Mouse (Mus musculus): ENCODE results near the gene Mical2. TPM values are rescaled to one million over a fixed set of nuclear protein-coding genes. Genes with fewer than 3 reads are reported as not detected.

Gene Mical2
- polyA plus RNA-seq, 1 experiment from 2014 or later, result 1.9 TPM

DNA sequence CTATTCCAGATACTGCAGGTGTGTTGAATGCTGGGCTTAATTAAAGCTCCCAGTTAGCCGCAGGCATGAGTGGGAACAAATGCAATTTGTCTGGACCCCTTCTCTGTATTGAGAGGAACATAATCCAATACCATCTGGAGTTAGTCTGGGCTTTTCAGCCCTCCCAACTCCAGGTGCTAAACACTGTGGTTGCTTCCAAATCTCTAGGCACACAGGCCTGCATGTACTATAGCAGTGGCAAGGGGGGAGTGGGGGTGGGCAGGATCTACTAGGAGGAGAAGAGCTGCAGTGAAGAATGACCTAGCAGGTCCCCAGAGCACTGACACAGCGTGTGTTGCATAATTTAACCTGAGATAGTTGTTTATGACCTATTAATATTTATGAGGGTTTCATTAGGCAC lies 49.0 kb downstream of the Mical2 start:
- no peak overlapping the region for H3K9ac ChIP-seq
- no peak overlapping the region for H3K4me2 ChIP-seq
- H3K9me3 ChIP-seq, result no peaks in the 10 kb centered on the region
- peaks cover 41% of the 10 kb centered on the region for H3K4me1 ChIP-seq (replicated peaks)
- no peaks in the 10 kb centered on the region for H3K36me3 ChIP-seq
- no peak for ATAC-seq (ENCODE audit: low FRiP score)
- no peaks in the 10 kb centered on the region for H3K27me3 ChIP-seq
- no peak overlapping the region for H3K27ac ChIP-seq
- 35% methylated on average over 2 of the region's 2 CpGs for WGBS
- H3K4me3 ChIP-seq, result no peak overlapping the region

DNA sequence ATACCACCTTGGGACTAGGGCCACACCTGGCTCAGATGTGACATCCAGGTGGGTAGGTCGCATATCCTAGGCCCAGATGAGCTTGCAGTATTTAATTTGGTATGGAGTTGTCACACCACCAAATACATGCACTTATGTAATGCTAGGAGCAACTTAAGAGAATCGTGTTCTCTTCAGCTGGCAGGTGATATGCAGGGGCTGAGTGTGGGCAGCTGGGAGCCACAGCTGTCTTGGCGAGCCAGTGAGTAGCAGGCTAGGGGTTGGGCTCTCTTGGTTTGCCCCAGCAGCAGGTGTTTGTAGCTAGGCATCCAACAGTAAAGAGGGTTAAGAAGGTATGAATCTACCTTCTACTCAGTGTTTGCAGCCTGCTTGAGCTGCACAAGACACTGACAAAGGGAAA lies 49.4 kb downstream of the Mical2 start:
- 74% methylated on average over 3 of the region's 3 CpGs for WGBS
- ATAC-seq (ENCODE audit: low FRiP score), result no peak
- Histone ChIP-seq H3K4me2 (no peak overlapping the region), H3K36me3 (no peaks in the 10 kb centered on the region), H3K27me3 (no peaks in the 10 kb centered on the region), H3K9me3 (no peaks in the 10 kb centered on the region), H3K4me3 (no peak overlapping the region), H3K4me1 (replicated peaks) (peaks cover 41% of the 10 kb centered on the region), H3K9ac (no peak overlapping the region), H3K27ac (no peak overlapping the region)

DNA sequence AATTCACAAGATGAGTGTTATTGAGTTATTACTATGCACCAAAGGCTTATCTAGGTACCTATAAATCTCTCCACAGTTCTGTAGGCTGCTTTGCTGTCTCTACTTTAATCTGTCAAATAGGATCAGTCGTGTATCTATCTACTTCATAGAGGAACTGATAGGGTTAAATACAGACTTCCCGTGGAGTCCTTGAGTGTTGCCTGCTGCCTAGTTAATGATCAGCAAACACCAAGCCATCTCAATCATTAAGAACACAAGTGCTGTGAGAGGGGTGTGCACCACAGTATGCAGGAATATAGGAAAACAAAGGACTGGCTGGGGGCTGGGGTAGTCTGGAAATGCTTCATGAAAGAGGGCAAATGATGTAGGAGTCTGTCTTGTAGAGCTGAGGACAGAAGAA lies 50.2 kb downstream of the Mical2 start:
- H3K9ac ChIP-seq, result no peak overlapping the region
- no peak overlapping the region for H3K4me2 ChIP-seq
- 0 out of 2 replicates have a peak overlapping the region, but pooled peaks have one; percentile 8 for H3K27ac ChIP-seq
- H3K4me1 ChIP-seq (replicated peaks), result peaks cover 42% of the 10 kb centered on the region
- ATAC-seq (ENCODE audit: low FRiP score), result no peak
- H3K27me3 ChIP-seq, result no peaks in the 10 kb centered on the region
- H3K36me3 ChIP-seq, result no peaks in the 10 kb centered on the region
- H3K4me3 ChIP-seq, result no peak overlapping the region
- no peaks in the 10 kb centered on the region for H3K9me3 ChIP-seq
- WGBS, result 38% methylated on average over 2 of the region's 2 CpGs

DNA sequence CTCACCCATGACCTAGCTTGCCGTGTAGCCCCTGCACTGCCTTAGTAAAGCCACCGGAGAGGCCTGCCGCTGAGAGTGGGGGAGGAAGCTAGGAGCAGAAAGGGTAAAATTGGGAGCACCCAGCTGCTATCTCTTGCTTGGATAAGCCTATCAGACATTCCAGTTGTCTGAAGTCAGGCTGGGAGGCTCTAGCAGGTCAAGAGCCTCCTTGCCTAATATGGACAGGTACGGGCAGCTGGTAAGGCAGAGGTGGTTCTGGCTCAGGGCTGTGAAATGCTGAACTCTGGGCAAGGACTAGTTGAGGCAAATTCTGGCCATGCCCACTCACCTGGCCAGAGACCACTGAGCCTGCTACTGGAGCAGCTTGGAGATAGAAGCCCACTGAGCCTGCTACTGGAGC lies 51.2 kb downstream of the Mical2 start:
- Histone ChIP-seq H3K36me3 (no peaks in the 10 kb centered on the region), H3K4me2 (no peak overlapping the region), H3K27ac (no peak overlapping the region), H3K4me3 (no peak overlapping the region), H3K4me1 (replicated peaks) (peaks cover 34% of the 10 kb centered on the region), H3K9me3 (no peaks in the 10 kb centered on the region), H3K27me3 (no peaks in the 10 kb centered on the region), H3K9ac (no peak overlapping the region)
- 81% methylated on average over 4 of the region's 4 CpGs for WGBS
- no peak for ATAC-seq (ENCODE audit: low FRiP score)

DNA sequence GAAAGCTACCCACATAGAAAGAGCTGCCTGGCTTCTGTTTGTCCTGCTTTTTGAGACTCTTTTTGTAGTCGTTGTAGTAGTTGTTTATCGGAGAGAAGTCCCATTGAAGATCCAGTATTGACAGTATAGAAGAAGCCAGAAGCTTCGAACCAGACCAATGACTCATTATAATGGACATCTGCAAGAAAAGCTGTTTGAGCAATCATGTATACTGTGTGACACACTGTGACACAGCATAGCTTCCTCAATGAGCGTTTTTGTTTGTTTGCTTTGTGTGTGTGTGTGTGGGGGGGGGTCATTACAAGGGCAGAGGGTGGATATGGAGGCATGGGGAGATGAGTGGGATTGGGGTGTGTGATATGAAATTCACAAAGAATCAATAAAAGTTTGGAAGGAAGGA lies 53.0 kb downstream of the Mical2 start:
- Histone ChIP-seq H3K27ac (no peak overlapping the region), H3K4me2 (no peak overlapping the region), H3K9me3 (no peaks in the 10 kb centered on the region), H3K27me3 (no peaks in the 10 kb centered on the region), H3K4me3 (no peak overlapping the region), H3K4me1 (replicated peaks) (peaks cover 15% of the 10 kb centered on the region), H3K9ac (no peak overlapping the region), H3K36me3 (no peaks in the 10 kb centered on the region)
- WGBS, result 64% methylated on average over 4 of the region's 4 CpGs
- ATAC-seq (ENCODE audit: low FRiP score), result no peak

DNA sequence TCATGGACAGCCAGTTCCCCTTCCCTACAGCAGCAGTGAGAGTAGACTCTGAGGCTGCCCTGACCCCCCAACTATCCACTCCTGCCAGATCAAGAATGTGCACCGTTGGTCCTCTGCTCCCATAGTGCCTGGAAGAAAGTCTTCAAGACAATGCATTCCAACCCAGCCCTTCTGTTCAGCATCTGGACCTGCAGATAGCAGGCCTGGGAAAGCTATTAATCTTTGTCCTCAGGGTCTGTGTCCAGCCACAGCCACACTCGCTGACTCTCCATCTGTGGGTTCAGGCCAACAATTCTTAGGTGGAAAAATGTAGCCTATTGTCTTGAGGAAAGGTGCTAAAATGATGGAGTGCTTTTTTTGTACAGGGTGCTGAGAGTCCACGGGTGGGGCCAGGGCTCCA lies 54.8 kb downstream of the Mical2 start:
- WGBS, result 40% methylated on average over 3 of the region's 3 CpGs
- Histone ChIP-seq H3K36me3 (no peaks in the 10 kb centered on the region), H3K4me1 (replicated peaks) (peaks cover 6% of the 10 kb centered on the region; the same call in 1 of the 2 replicates), H3K27ac (no peak overlapping the region), H3K9me3 (no peaks in the 10 kb centered on the region), H3K9ac (no peak overlapping the region), H3K27me3 (no peaks in the 10 kb centered on the region), H3K4me2 (no peak overlapping the region), H3K4me3 (no peak overlapping the region)
- ATAC-seq (ENCODE audit: low FRiP score), result no peak

DNA sequence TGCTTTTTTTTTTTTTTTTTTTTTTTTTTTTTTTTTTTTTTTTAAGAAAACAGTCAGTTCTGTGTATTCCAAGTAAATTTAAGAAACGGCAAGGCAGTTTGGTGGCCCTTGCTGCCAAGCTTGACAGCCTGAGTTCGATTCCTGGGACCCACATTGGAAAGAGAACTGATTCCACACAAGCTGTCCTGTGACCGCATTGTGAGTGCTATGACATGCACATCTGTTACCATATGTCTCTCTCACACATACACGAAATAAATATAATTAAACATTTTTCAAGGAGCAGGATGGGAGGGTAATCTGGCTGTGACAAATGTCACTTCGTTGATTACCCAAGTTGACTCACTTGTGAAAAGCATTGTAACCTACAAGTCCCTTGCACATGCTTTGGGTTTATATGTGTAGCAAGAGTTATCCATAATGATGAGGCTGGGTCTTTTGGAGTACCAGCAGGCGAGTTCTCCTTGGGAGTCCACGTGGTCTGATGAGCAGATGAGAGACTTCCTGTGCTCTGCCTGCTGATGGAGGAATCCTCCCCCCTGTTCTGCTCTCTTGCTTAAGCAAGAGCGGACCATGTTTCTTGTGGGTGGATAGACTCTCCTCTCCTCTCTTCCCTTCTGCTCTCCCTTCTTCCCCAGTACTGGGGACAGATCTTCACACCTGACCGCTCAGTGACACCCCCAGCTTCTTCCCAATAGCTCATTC lies 58.1 kb downstream of the Mical2 start:
- Histone ChIP-seq H3K4me1 (replicated peaks) (peaks cover 3% of the 10 kb centered on the region; the same call in 1 of the 2 replicates), H3K9ac (no peak overlapping the region), H3K4me3 (no peak overlapping the region), H3K36me3 (no peaks in the 10 kb centered on the region), H3K27me3 (no peaks in the 10 kb centered on the region), H3K9me3 (no peaks in the 10 kb centered on the region), H3K4me2 (no peak overlapping the region), H3K27ac (no peak overlapping the region)
- WGBS, result 80% methylated on average over 9 of the region's 9 CpGs
- no peak for ATAC-seq (ENCODE audit: low FRiP score)

DNA sequence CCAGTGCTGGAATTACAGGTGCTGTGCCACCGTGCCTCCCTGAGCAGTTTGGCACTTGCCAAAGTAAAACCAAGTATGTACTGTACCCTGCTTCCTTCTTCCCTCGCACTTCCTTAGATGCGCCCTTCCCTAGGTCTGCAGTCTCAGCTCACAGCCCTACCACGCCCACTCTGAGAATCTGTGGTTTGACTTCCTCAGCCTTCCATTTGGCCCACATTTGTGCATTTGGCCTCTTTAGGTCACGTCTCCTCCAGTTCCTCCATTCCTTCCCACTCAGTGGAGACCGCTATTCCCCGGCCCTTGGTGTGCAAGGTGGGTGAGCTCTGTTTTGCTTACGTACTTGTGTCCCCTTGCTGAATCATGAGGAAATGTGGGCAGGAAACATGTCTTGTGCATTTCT lies 59.9 kb downstream of the Mical2 start:
- no peaks in the 10 kb centered on the region for H3K9me3 ChIP-seq
- H3K36me3 ChIP-seq, result no peaks in the 10 kb centered on the region
- H3K4me2 ChIP-seq, result no peak overlapping the region
- WGBS, result 93% methylated on average over 8 of the region's 8 CpGs
- H3K4me1 ChIP-seq (replicated peaks), result peaks cover under 1% of the 10 kb centered on the region; the same call in 1 of the 2 replicates
- no peak for ATAC-seq (ENCODE audit: low FRiP score)
- H3K4me3 ChIP-seq, result no peak overlapping the region
- no peak overlapping the region for H3K9ac ChIP-seq
- H3K27me3 ChIP-seq, result no peaks in the 10 kb centered on the region
- no peak overlapping the region for H3K27ac ChIP-seq

DNA sequence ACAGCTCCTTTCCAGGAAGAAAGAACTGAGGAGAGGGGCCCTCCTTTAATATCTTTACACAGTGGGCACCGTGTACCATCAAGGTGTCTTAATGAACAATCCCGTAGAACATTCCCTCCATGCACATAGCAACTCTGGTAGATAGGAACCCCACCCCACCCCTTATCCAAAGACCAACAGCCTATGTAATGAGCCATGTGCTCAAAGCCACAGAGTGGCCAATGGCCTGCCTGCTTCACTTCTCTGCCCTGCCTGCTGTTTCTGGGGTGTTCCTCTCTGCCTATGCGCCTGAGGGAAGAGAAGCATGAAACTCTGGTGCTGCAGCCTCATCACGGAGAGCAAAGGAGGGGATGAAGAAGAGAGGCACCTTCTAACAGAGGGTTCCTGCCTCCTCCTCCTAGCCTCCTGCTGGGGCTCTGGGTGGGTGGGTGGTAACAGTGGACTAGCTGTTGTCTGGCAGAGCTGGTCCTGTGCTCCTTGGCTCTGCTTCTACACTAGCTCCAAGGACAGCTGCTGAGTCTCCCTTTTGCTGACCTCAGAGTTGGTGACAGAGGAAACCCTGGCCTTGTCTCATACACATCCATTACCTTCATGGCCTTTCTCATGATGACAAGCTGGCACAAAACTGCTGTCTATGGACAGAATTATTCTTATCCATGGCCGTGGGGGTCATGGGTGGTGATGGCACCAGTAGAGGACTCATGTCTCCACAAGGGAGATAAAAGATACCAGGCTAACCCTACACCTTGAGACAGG lies 62.9 kb downstream of the Mical2 start:
- Histone ChIP-seq H3K27me3 (no peaks in the 10 kb centered on the region), H3K27ac (no peak overlapping the region), H3K9ac (no peak overlapping the region), H3K4me1 (replicated peaks) (no peaks in the 10 kb centered on the region; the same call in 1 of the 2 replicates), H3K4me3 (no peak overlapping the region), H3K4me2 (no peak overlapping the region), H3K9me3 (no peaks in the 10 kb centered on the region), H3K36me3 (no peaks in the 10 kb centered on the region)
- 89% methylated on average over 5 of the region's 5 CpGs for WGBS
- ATAC-seq (ENCODE audit: low FRiP score), result no peak

DNA sequence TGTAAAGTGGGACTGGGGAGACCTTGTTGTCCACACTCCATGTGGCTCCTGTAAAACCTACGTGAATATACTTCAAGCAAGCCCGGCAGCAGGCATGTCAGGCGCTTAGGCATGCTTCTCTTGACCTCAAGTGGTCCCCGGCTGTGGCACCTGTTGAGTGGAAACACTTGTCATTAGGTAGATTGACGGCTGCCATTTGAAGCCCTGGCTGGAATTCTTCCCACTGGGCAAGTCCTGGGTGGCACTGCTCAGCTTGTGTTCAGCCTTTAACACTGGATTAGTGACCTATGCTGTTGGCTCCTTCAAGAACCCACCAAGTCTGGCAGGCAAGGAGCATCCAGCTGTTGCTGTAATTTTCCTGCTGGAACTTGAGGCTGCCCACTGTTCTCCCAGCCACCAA lies 63.9 kb downstream of the Mical2 start:
- no peaks in the 10 kb centered on the region for H3K36me3 ChIP-seq
- H3K9me3 ChIP-seq, result no peaks in the 10 kb centered on the region
- no peak for ATAC-seq (ENCODE audit: low FRiP score)
- H3K9ac ChIP-seq, result no peak overlapping the region
- no peaks in the 10 kb centered on the region for H3K27me3 ChIP-seq
- no peak overlapping the region for H3K4me2 ChIP-seq
- no peak overlapping the region for H3K4me3 ChIP-seq
- 76% methylated on average over 5 of the region's 5 CpGs for WGBS
- H3K4me1 ChIP-seq (replicated peaks), result no peaks in the 10 kb centered on the region; the same call in 1 of the 2 replicates
- no peak overlapping the region for H3K27ac ChIP-seq

DNA sequence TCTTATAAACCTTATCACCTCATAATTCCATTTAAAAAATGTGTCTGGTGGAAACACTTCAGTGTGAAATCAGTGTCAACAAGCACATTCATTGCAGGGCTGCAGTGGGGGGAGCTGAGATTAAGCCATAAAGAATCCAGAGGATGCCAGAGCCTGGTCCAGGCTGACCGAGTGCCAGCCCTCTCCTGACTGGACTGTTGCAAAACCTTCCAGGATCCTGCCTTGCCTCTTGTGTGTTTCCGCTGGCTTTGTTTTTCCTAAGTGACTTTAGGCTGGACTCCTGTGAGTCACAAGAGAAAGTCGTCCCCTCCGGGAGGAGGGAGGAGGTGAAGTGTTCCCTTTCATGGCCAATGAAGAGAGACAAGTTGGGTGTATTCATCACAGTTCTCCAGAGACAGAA lies 64.3 kb downstream of the Mical2 start:
- no peak overlapping the region for H3K4me3 ChIP-seq

DNA sequence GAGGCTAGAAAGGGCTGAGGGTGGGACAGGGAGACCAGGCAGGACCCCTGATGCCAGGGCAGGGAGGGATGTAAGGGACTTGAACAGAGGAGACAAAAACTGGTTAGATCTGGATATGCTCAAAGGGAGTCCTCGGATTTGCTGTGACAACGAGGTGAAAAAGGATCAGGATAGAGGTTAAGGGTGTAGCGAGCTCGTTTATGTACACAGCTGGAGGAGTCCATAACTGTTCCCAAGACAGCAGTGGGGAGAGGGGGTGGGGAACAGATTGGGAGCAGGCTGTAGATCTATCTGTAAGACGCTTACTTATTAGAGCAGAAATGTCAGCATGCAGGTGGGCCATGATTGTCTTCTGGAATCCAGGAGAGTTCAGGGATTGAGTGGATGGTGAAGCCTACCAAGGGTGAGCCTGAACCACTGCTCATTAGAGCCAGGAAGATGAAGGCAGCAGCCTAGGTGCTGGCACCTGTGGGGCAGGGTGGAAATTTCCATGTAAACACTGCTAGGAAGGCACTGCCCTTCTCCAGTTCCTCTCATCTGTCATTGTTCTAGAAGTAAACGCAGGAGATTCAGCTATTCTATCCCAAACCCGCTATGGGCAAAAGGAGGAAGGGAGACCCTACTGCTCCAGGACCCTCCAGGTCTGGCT lies 67.9 kb downstream of the Mical2 start:
- no peaks in the 10 kb centered on the region for H3K9me3 ChIP-seq
- no peak overlapping the region for H3K4me3 ChIP-seq
- H3K4me1 ChIP-seq (replicated peaks), result peaks cover 4% of the 10 kb centered on the region
- H3K36me3 ChIP-seq, result no peaks in the 10 kb centered on the region
- H3K27me3 ChIP-seq, result no peaks in the 10 kb centered on the region
- H3K9ac ChIP-seq, result no peak overlapping the region
- H3K4me2 ChIP-seq, result no peak overlapping the region
- no peak overlapping the region for H3K27ac ChIP-seq
- WGBS, result 68% methylated on average over 6 of the region's 7 CpGs
- ATAC-seq (ENCODE audit: low FRiP score), result no peak

More for the DNA sequence above, 64.3 kb downstream of the Mical2 start:
- Histone ChIP-seq H3K36me3 (no peaks in the 10 kb centered on the region), H3K4me2 (no peak overlapping the region), H3K9me3 (no peaks in the 10 kb centered on the region), H3K27me3 (no peaks in the 10 kb centered on the region), H3K27ac (no peak overlapping the region), H3K4me1 (replicated peaks) (no peaks in the 10 kb centered on the region; the same call in 1 of the 2 replicates), H3K9ac (no peak overlapping the region)
- WGBS, result 49% methylated on average over 4 of the region's 4 CpGs
- no peak for ATAC-seq (ENCODE audit: low FRiP score)
